Mouse (Mus musculus) neural tube, embryonic 14.5 days (tissue): Measurements from ENCODE around the gene Lonp2. TPM values are rescaled to one million over a fixed set of nuclear protein-coding genes. Genes with fewer than 3 reads are reported as not detected.

Source experiments
- ATAC-seq: fragments of 200-750 bp; cut with Nextera tagmentation; 2 replicates; pipeline ENCODE4 v1.8.0; 2017; ENCODE audit warnings: low read depth, mild to moderate bottlenecking, moderate TSS enrichment, moderate library complexity
- H3K27ac ChIP-seq: fragments of 300-500 bp; sonication (generic); 2 replicates; pipeline ENCODE4 v1.5.1; 2014; ENCODE audit warnings: low read depth, mild to moderate bottlenecking, control low read depth, low read length, moderate library complexity, mixed read lengths
- H3K27me3 ChIP-seq: fragments of 300-500 bp; sonication (generic); 2 replicates; pipeline ENCODE4 v1.6.1; 2014; ENCODE audit warnings: low read length; ENCODE audit not compliant: control insufficient read depth, insufficient read depth
- H3K36me3 ChIP-seq: fragments of 300-500 bp; sonication (generic); 2 replicates; pipeline ENCODE4 v1.6.1; 2014; ENCODE audit warnings: low read length, mixed read lengths; ENCODE audit not compliant: control insufficient read depth, insufficient read depth
- H3K4me1 ChIP-seq: fragments of 300-500 bp; sonication (generic); 2 replicates; pipeline ENCODE4 v1.6.1; 2014; ENCODE audit warnings: low read length; ENCODE audit not compliant: control insufficient read depth, insufficient read depth
- H3K4me2 ChIP-seq: fragments of 300-500 bp; sonication (generic); 2 replicates; pipeline ENCODE4 v1.6.1; 2014; ENCODE audit warnings: mild to moderate bottlenecking, low read depth, low read length, control low read depth
- H3K4me3 ChIP-seq: fragments of 300-500 bp; sonication (generic); 2 replicates; pipeline ENCODE4 v1.5.1; 2014; ENCODE audit warnings: low read depth, low read length, control low read depth, mixed read lengths
- H3K9ac ChIP-seq: fragments of 300-500 bp; sonication (generic); replicated peaks from 2 replicates; pipeline ENCODE4 v1.6.1; 2014; ENCODE audit warnings: low read depth, mild to moderate bottlenecking, control low read depth, low read length, mixed read lengths
- H3K9me3 ChIP-seq: fragments of 300-500 bp; sonication (generic); 2 replicates; pipeline ENCODE4 v1.6.1; 2016; ENCODE audit warnings: low read length; ENCODE audit not compliant: control insufficient read depth
- WGBS: fragments of 180-500 bp; shearing (Covaris S2); extraction: QIAGEN DNeasy Blood & Tissue Kit; methylation state at CpG from one replicate; pipeline ENCODE4 v1.1.7; 2014; 5-methylcytosine and 5-hydroxymethylcytosine counted together
- polyA plus RNA-seq: library from polyadenylated mRNA; unstranded; fragments of >200 nt; fragmentation: Nextera tagmentation; extraction: Ambion mirVana; gene quantifications from 2 replicates; pipeline ENCODE4 v1.2.1, GENCODE M21; 2014

The Lonp2 gene
- polyA plus RNA-seq, 1 experiment from 2014 or later, result 82.5 TPM

GRCm38 (mm10) chr8:86586642-86587041 is 37.2 kb upstream of the Lonp2 start:
- Histone ChIP-seq H3K27me3 (no peaks in the 10 kb centered on the region), H3K36me3 (no peaks in the 10 kb centered on the region), H3K27ac (no peak overlapping the region), H3K9me3 (no peaks in the 10 kb centered on the region), H3K4me1 (no peaks in the 10 kb centered on the region), H3K4me2 (no peak overlapping the region), H3K9ac (no peak overlapping the region), H3K4me3 (no peak overlapping the region)
- 55% methylated on average over 6 of the region's 6 CpGs for WGBS
- ATAC-seq, result no peak

- WGBS, result 92% methylated on average over 5 of the region's 5 CpGs
- H3K36me3 ChIP-seq, result no peaks in the 10 kb centered on the region
- ATAC-seq, result no peak
These were observed 35.5 kb upstream of the Lonp2 start for GRCm38 (mm10) chr8:86588338-86588737.

GRCm38 (mm10) chr8:86593099-86593498 is 30.7 kb upstream of the Lonp2 start:
- no peak overlapping the region for H3K27ac ChIP-seq
- no peak for ATAC-seq
- whole genome bisulfite sequencing, result 71% methylated on average over 10 of the region's 10 CpGs

More at GRCm38 (mm10) chr8:86588338-86588737, 35.5 kb upstream of the Lonp2 start:
- no peak overlapping the region for H3K4me2 ChIP-seq
- no peak overlapping the region for H3K4me3 ChIP-seq
- H3K9ac ChIP-seq, result no peak overlapping the region
- H3K27ac ChIP-seq, result no peak overlapping the region
- no peaks in the 10 kb centered on the region for H3K4me1 ChIP-seq
- no peaks in the 10 kb centered on the region for H3K9me3 ChIP-seq
- H3K27me3 ChIP-seq, result no peaks in the 10 kb centered on the region

GRCm38 (mm10) chr8:86594159-86594796 is 29.6 kb upstream of the Lonp2 start:
- Histone ChIP-seq H3K9me3 (no peaks in the 10 kb centered on the region), H3K27ac (no peak overlapping the region), H3K4me3 (no peak overlapping the region), H3K27me3 (no peaks in the 10 kb centered on the region), H3K4me1 (no peaks in the 10 kb centered on the region), H3K9ac (no peak overlapping the region), H3K36me3 (no peaks in the 10 kb centered on the region), H3K4me2 (no peak overlapping the region)
- WGBS, result 80% methylated on average over 3 of the region's 3 CpGs
- no peak for ATAC-seq

More at GRCm38 (mm10) chr8:86593099-86593498, 30.7 kb upstream of the Lonp2 start:
- Histone ChIP-seq H3K4me3 (no peak overlapping the region), H3K4me1 (no peaks in the 10 kb centered on the region), H3K27me3 (no peaks in the 10 kb centered on the region), H3K9me3 (no peaks in the 10 kb centered on the region), H3K9ac (no peak overlapping the region), H3K4me2 (no peak overlapping the region), H3K36me3 (no peaks in the 10 kb centered on the region)

- ATAC-seq, result no peak
- Histone ChIP-seq H3K4me3 (no peak overlapping the region), H3K27ac (no peak overlapping the region), H3K27me3 (no peaks in the 10 kb centered on the region), H3K9me3 (no peaks in the 10 kb centered on the region), H3K36me3 (no peaks in the 10 kb centered on the region), H3K9ac (no peak overlapping the region), H3K4me2 (no peak overlapping the region), H3K4me1 (no peaks in the 10 kb centered on the region)
- 86% methylated on average over 5 of the region's 5 CpGs for WGBS
These were observed 28.2 kb upstream of the Lonp2 start for GRCm38 (mm10) chr8:86595671-86596070.

- Histone ChIP-seq H3K36me3 (no peaks in the 10 kb centered on the region), H3K9ac (no peak overlapping the region), H3K4me3 (no peak overlapping the region), H3K9me3 (no peaks in the 10 kb centered on the region), H3K4me2 (no peak overlapping the region), H3K27me3 (no peaks in the 10 kb centered on the region), H3K4me1 (no peaks in the 10 kb centered on the region), H3K27ac (no peak overlapping the region)
- no peak for ATAC-seq
- 89% methylated on average over 7 of the region's 7 CpGs for WGBS
These were observed 26.2 kb upstream of the Lonp2 start for GRCm38 (mm10) chr8:86597681-86598080.

GRCm38 (mm10) chr8:86599299-86599698 is 24.5 kb upstream of the Lonp2 start:
- Histone ChIP-seq H3K27ac (no peak overlapping the region), H3K9ac (no peak overlapping the region), H3K4me1 (no peaks in the 10 kb centered on the region), H3K4me2 (no peak overlapping the region), H3K4me3 (no peak overlapping the region), H3K36me3 (no peaks in the 10 kb centered on the region), H3K9me3 (no peaks in the 10 kb centered on the region), H3K27me3 (no peaks in the 10 kb centered on the region)
- WGBS, result 92% methylated on average over 6 of the region's 6 CpGs
- ATAC-seq, result no peak

GRCm38 (mm10) chr8:86600311-86600710 is 23.5 kb upstream of the Lonp2 start:
- 80% methylated on average over 3 of the region's 3 CpGs for WGBS
- H3K27me3 ChIP-seq, result no peaks in the 10 kb centered on the region
- H3K4me2 ChIP-seq, result no peak overlapping the region
- ATAC-seq, result no peak
- H3K9me3 ChIP-seq, result no peaks in the 10 kb centered on the region
- H3K36me3 ChIP-seq, result no peaks in the 10 kb centered on the region
- H3K27ac ChIP-seq, result no peak overlapping the region
- H3K4me3 ChIP-seq, result no peak overlapping the region
- no peaks in the 10 kb centered on the region for H3K4me1 ChIP-seq
- H3K9ac ChIP-seq, result no peak overlapping the region

- WGBS, result 68% methylated on average over 2 of the region's 2 CpGs
- Histone ChIP-seq H3K27me3 (no peaks in the 10 kb centered on the region), H3K9me3 (no peaks in the 10 kb centered on the region), H3K4me3 (no peak overlapping the region), H3K4me1 (no peaks in the 10 kb centered on the region), H3K36me3 (no peaks in the 10 kb centered on the region), H3K9ac (no peak overlapping the region), H3K4me2 (no peak overlapping the region), H3K27ac (no peak overlapping the region)
- no peak for ATAC-seq
These were observed 20.7 kb upstream of the Lonp2 start for GRCm38 (mm10) chr8:86603174-86603573.
